Mouse (Mus musculus): Measurements from ENCODE around the gene Zbtb25. TPM values are rescaled to one million over a fixed set of nuclear protein-coding genes. Genes with fewer than 3 reads are reported as not detected.

The Zbtb25 gene
- polyA plus RNA-seq, 1 experiment from 2014 or later: 4.4 TPM

DNA sequence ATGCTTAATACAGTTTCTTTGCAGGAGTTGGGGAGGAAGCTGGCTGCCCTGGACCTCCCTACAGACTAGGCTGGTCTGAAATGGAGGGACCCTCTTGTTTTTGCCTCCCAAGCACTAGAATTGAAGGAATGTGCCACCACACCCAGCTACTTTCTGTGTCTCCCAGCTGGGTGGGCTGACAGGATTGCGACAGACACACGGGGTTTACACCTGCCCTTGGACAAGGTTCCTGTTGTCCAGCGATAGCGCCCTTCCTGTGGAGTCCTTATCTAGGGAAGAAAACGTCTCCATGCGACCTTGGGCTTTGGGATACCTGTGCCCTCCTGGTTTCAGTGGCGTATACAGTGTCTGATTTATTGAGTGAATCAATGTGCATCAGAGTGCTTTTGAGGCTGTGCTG, 10.7 kb upstream of the Zbtb25 start:
- no peaks in the 10 kb centered on the region for H3K9me3 ChIP-seq (ENCODE audit: low read length)
- no peak overlapping the region for H3K4me3 ChIP-seq (ENCODE audit: low read depth, low read length)
- no peak for DNase-seq
- no peak for TF ChIP-seq EP300 (IDR thresholded peaks at IDR 0.05; ENCODE audit: low read depth)
- TF ChIP-seq CTCF (IDR thresholded peaks at IDR 0.05; ENCODE audit: low read depth): no peak
- WGBS (ENCODE audit: insufficient replicate concordance): 48% methylated on average over 7 of the region's 7 CpGs
- peaks cover 33% of the 10 kb centered on the region for H3K4me1 ChIP-seq (ENCODE audit: insufficient read depth)
- peaks cover 3% of the 10 kb centered on the region; the same call in 1 of the 2 replicates for H3K36me3 ChIP-seq (replicated peaks; ENCODE audit: insufficient read depth, low read length)
- no peak overlapping the region for H3K27ac ChIP-seq (ENCODE audit: low read depth)
- no peak for ATAC-seq
- no peak overlapping the region for H3K9ac ChIP-seq (replicated peaks)
- H3K4me2 ChIP-seq (ENCODE audit: low read depth, low read length): no peak overlapping the region
- H3K27me3 ChIP-seq (ENCODE audit: insufficient read depth, low read length): no peaks in the 10 kb centered on the region

DNA sequence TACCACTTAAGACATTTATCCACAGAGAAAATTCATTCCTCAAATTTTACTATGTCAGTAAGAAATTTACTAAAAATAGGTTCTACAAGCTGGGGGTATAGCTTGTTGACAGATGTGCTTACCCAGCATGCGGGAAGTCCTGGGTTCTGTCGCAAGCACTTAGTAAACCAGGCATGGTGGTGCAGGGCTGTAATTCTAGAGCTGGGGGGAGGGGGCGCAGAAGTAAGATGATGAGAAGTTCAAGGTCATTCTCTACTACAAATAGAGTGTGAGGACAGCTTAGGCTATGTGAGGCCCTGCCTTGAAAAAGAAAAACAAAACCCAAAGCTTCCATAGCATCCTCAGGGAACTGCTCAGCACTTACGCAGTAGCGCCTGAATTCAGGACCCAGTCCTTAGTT, 9.2 kb upstream of the Zbtb25 start:
- no peak for ATAC-seq
- Histone ChIP-seq H3K9me3 (ENCODE audit: low read length) (no peaks in the 10 kb centered on the region), H3K4me3 (ENCODE audit: low read depth, low read length) (no peak overlapping the region), H3K27me3 (ENCODE audit: insufficient read depth, low read length) (no peaks in the 10 kb centered on the region), H3K4me2 (ENCODE audit: low read depth, low read length) (no peak overlapping the region), H3K9ac (replicated peaks) (no peak overlapping the region), H3K27ac (ENCODE audit: low read depth) (no peak overlapping the region), H3K36me3 (replicated peaks; ENCODE audit: insufficient read depth, low read length) (peaks cover 3% of the 10 kb centered on the region; the same call in 1 of the 2 replicates), H3K4me1 (ENCODE audit: insufficient read depth) (peaks cover 33% of the 10 kb centered on the region)
- TF ChIP-seq EP300 (IDR thresholded peaks at IDR 0.05; ENCODE audit: low read depth) (no peak), CTCF (IDR thresholded peaks at IDR 0.05; ENCODE audit: low read depth) (no peak)
- WGBS (ENCODE audit: insufficient replicate concordance): 70% methylated on average over 5 of the region's 5 CpGs
- no peak for DNase-seq

DNA sequence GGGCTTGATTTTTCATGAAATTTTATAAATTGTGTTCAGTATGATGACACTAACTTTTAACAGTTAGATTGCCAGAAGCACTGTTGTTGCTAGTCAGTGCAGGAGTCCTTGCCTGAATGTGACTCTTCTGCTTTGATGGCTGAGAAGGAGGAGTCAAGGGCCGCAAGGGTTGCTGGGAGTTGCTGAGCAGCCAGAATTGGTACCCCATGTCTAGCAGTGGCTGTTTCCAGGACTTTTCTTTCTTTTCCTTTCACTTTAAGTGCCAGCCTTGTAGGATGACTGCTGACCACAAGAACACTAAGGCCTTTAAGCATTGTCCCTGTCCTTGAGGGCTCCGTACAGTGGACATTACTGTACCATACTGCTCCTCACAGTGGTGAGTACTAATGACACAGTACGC, 8.3 kb upstream of the Zbtb25 start:
- Histone ChIP-seq H3K27ac (ENCODE audit: low read depth) (0 out of 2 replicates have a peak overlapping the region, but pooled peaks have one; percentile 45), H3K9ac (replicated peaks) (no peak overlapping the region), H3K4me1 (ENCODE audit: insufficient read depth) (peaks cover 37% of the 10 kb centered on the region)

GRCm38 (mm10) chr12:76377059-76377458, 7.7 kb upstream of the Zbtb25 start:
- peak; percentile 33; the same call in 1 of the 2 replicates for ATAC-seq
- Histone ChIP-seq H3K9me3 (ENCODE audit: low read length) (no peaks in the 10 kb centered on the region), H3K4me2 (ENCODE audit: low read depth, low read length) (peak overlapping the region; percentile 8; the same call in 1 of the 2 replicates), H3K36me3 (replicated peaks; ENCODE audit: insufficient read depth, low read length) (peaks cover 3% of the 10 kb centered on the region; the same call in 1 of the 2 replicates), H3K9ac (replicated peaks) (no peak overlapping the region), H3K27me3 (ENCODE audit: insufficient read depth, low read length) (no peaks in the 10 kb centered on the region), H3K27ac (ENCODE audit: low read depth) (peak overlapping the region; percentile 45; the same call in 1 of the 2 replicates), H3K4me1 (ENCODE audit: insufficient read depth) (peaks cover 44% of the 10 kb centered on the region), H3K4me3 (ENCODE audit: low read depth, low read length) (no peak overlapping the region)
- 85% methylated on average over 6 of the region's 6 CpGs for WGBS (ENCODE audit: insufficient replicate concordance)
- no peak for TF ChIP-seq EP300 (IDR thresholded peaks at IDR 0.05; ENCODE audit: low read depth)
- DNase-seq: no peak

More for the DNA sequence above, 8.3 kb upstream of the Zbtb25 start:
- DNase-seq (no peak), ATAC-seq (no peak)
- no peak for TF ChIP-seq EP300 (IDR thresholded peaks at IDR 0.05; ENCODE audit: low read depth)
- no peak for TF ChIP-seq CTCF (IDR thresholded peaks at IDR 0.05; ENCODE audit: low read depth)
- no peaks in the 10 kb centered on the region for H3K27me3 ChIP-seq (ENCODE audit: insufficient read depth, low read length)
- WGBS (ENCODE audit: insufficient replicate concordance): 86% methylated on average over 3 of the region's 3 CpGs
- no peak overlapping the region for H3K4me3 ChIP-seq (ENCODE audit: low read depth, low read length)
- no peak overlapping the region for H3K4me2 ChIP-seq (ENCODE audit: low read depth, low read length)
- peaks cover 3% of the 10 kb centered on the region; the same call in 1 of the 2 replicates for H3K36me3 ChIP-seq (replicated peaks; ENCODE audit: insufficient read depth, low read length)
- H3K9me3 ChIP-seq (ENCODE audit: low read length): no peaks in the 10 kb centered on the region

DNA sequence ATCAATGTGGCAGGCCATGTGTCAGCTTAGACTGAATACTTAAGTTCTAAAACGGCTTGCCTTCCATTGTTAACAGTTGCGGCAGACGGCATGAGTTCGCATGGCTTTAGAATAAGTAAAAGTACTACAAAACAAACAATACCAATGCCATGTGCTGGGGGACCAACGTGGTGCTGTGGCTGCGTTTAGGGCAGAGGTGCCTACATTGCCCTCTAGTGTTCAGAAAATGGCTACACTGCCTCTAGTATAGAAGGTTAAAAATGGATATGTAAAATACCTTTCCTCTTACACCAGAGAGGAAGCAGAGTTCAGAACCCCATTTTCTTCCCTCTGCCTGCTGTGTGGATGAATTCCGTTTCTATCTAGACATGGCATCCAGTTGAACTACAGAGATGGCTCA, 7.2 kb upstream of the Zbtb25 start:
- Histone ChIP-seq H3K36me3 (replicated peaks; ENCODE audit: insufficient read depth, low read length) (peaks cover 3% of the 10 kb centered on the region; the same call in 1 of the 2 replicates), H3K4me1 (ENCODE audit: insufficient read depth) (peaks cover 45% of the 10 kb centered on the region), H3K27ac (ENCODE audit: low read depth) (peak overlapping the region; percentile 45; the same call in 1 of the 2 replicates), H3K4me3 (ENCODE audit: low read depth, low read length) (no peak overlapping the region), H3K27me3 (ENCODE audit: insufficient read depth, low read length) (no peaks in the 10 kb centered on the region), H3K4me2 (ENCODE audit: low read depth, low read length) (peak overlapping the region; percentile 8; the same call in 1 of the 2 replicates), H3K9me3 (ENCODE audit: low read length) (no peaks in the 10 kb centered on the region), H3K9ac (replicated peaks) (no peak overlapping the region)
- WGBS (ENCODE audit: insufficient replicate concordance): 24% methylated on average over 7 of the region's 7 CpGs
- DNase-seq: peak; percentile 42
- peak; percentile 59 for ATAC-seq
- TF ChIP-seq CTCF (IDR thresholded peaks at IDR 0.05; ENCODE audit: low read depth) (peak; percentile 87), EP300 (IDR thresholded peaks at IDR 0.05; ENCODE audit: low read depth) (no peak)

DNA sequence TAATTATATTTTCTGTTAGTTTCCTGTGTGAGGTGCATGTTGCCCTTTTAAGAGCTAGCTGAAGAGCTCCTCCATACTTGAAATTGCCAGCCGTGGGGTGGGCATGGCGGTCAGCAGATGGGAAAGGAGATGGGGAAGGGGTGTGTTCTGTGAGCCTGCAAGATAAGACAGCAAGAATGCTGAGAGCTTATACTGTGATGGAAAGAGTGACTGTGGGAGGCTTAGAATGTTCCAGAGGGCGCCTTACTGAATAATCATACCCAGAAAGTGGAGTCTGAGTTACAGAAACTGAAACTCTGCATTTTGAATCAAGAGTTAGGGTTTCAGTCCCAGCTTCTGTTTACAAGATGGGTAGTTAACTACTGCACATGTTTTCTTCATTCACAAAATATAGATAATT, 6.1 kb upstream of the Zbtb25 start:
- no peaks in the 10 kb centered on the region for H3K9me3 ChIP-seq (ENCODE audit: low read length)
- 47% methylated on average over 3 of the region's 3 CpGs for WGBS (ENCODE audit: insufficient replicate concordance)
- no peaks in the 10 kb centered on the region for H3K27me3 ChIP-seq (ENCODE audit: insufficient read depth, low read length)
- peaks cover 3% of the 10 kb centered on the region; the same call in 1 of the 2 replicates for H3K36me3 ChIP-seq (replicated peaks; ENCODE audit: insufficient read depth, low read length)
- H3K27ac ChIP-seq (ENCODE audit: low read depth): peak overlapping the region; percentile 0; the same call in 1 of the 2 replicates
- TF ChIP-seq EP300 (IDR thresholded peaks at IDR 0.05; ENCODE audit: low read depth): peak; percentile 64
- no peak for TF ChIP-seq CTCF (IDR thresholded peaks at IDR 0.05; ENCODE audit: low read depth)
- peak overlapping the region; percentile 45 for H3K4me2 ChIP-seq (ENCODE audit: low read depth, low read length)
- H3K4me1 ChIP-seq (ENCODE audit: insufficient read depth): peaks cover 41% of the 10 kb centered on the region
- 0 out of 2 replicates have a peak overlapping the region, but pooled peaks have one; percentile 32 for H3K9ac ChIP-seq (replicated peaks)
- no peak for DNase-seq
- ATAC-seq: peak; percentile 11; the same call in 1 of the 2 replicates
- H3K4me3 ChIP-seq (ENCODE audit: low read depth, low read length): no peak overlapping the region
